ENCODE assay signal across 12 mouse cellular contexts in the genomic region with DNA sequence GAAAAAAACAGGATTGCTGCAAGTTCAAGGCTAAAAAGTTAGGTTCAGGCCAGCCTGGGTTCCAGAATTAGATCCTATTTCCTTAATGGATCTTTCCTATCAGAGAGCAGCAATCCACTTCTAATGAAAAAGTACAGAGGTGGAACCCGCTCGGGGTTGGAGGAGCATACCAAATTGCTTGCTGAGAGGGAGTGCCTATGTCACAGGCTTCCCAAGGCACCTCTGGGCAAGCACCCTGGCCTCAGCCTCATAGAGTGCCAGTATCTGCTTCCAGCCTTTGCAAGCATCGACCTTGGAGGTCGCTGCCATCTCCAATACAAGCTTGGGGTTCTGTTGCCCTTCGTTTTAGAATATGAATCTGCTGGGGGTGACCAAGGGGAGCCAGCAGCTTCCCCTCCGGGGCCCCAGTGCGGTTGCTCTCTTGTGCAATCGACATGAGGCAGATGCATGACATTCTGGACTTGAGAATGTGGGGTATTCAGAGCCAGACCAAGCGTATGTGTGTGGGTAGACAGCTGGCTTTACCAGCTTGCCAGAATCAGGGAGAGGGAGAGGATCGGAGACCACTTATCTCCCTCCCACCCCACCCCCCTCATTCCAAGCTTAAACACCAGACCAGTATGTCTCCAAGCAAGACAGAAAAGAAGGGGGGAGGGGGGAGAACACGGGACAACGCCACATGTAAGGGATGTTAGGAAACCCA. TPM values are rescaled to one million over a fixed set of nuclear protein-coding genes. Genes with fewer than 3 reads are reported as not detected.
A peak's percentile ranks its signal among the peaks of the same experiment; 100 is the strongest.
DNase-seq lines count a peak whose midpoint lies in the region; ATAC-seq and TF ChIP-seq lines count a peak whose summit lies in the region.
"Had no signal": no experiment of that assay in that cellular context is flagged by ENCODE, and none has a peak within 500 bp of the region (broad histone marks: within the 10 kb centered on the region; RNA-seq: fewer than 3 reads in every experiment).

No protein-coding gene starts in this region.

- H3K4me3 ChIP-seq in limb, embryonic 13.5 days = no peak overlapping the region
- H3K4me3 ChIP-seq in limb, embryonic 10.5 days = no peak overlapping the region
- H3K4me3 ChIP-seq in bone marrow, adult 2 months (replicated peaks; ENCODE audit: control insufficient read depth, low read depth, low read length) = no peak overlapping the region
- H3K4me3 ChIP-seq in heart, embryonic 10.5 days = 0 out of 2 replicates have a peak overlapping the region, but pooled peaks have one; percentile 2
- no peak overlapping the region for H3K4me3 ChIP-seq in liver, postnatal 0 days (ENCODE audit: low read depth, low read length)
- H3K4me3 ChIP-seq in left cerebral cortex, adult 2 months = no peak overlapping the region
- H3K4me3 ChIP-seq: hindbrain, embryonic 15.5 days; midbrain, embryonic 12.5 days had no signal

- no peaks in the 10 kb centered on the region for H3K4me1 ChIP-seq in limb, embryonic 13.5 days
- no peaks in the 10 kb centered on the region for H3K4me1 ChIP-seq in limb, embryonic 10.5 days
- H3K4me1 ChIP-seq in bone marrow, adult 2 months (ENCODE audit: control insufficient read depth, insufficient read depth, low read length) = no peaks in the 10 kb centered on the region; the same call in 1 of the 2 replicates
- H3K4me1 ChIP-seq in heart, embryonic 10.5 days = peaks cover 8% of the 10 kb centered on the region
- H3K4me1 ChIP-seq in liver, postnatal 0 days (ENCODE audit: insufficient read depth) = no peaks in the 10 kb centered on the region; the same call in 1 of the 2 replicates
- H3K4me1 ChIP-seq: hindbrain, embryonic 15.5 days; midbrain, embryonic 12.5 days had no signal

- intact Hi-C loops in left cerebral cortex, adult 2 months (cut with DNase I) = no loop called here

- no peak overlapping the region for H3K9ac ChIP-seq in limb, embryonic 13.5 days
- no peak overlapping the region for H3K9ac ChIP-seq in liver, postnatal 0 days (replicated peaks)
- H3K9ac ChIP-seq: hindbrain, embryonic 15.5 days; midbrain, embryonic 12.5 days had no signal

- no peak overlapping the region for H3K27ac ChIP-seq in limb, embryonic 13.5 days
- no peak overlapping the region for H3K27ac ChIP-seq in limb, embryonic 10.5 days
- H3K27ac ChIP-seq in bone marrow, adult 2 months (ENCODE audit: control insufficient read depth, insufficient read depth, low read depth, low read length, poor library complexity) = peak overlapping the region; percentile 38; the same call in 1 of the 2 replicates
- peak overlapping the region; percentile 42; the same call in 1 of the 2 replicates for H3K27ac ChIP-seq in heart, embryonic 10.5 days
- H3K27ac ChIP-seq in liver, postnatal 0 days (ENCODE audit: low read depth) = no peak overlapping the region
- no peak overlapping the region for H3K27ac ChIP-seq in left cerebral cortex, adult 2 months
- H3K27ac ChIP-seq: hindbrain, embryonic 15.5 days; midbrain, embryonic 12.5 days had no signal

- H3K27me3 ChIP-seq in limb, embryonic 13.5 days = no peaks in the 10 kb centered on the region
- H3K27me3 ChIP-seq in limb, embryonic 10.5 days (ENCODE audit: low read depth, poor library complexity, severe bottlenecking) = no peaks in the 10 kb centered on the region
- H3K27me3 ChIP-seq in heart, embryonic 10.5 days (ENCODE audit: insufficient read depth, poor library complexity, severe bottlenecking) = no peaks in the 10 kb centered on the region
- no peaks in the 10 kb centered on the region for H3K27me3 ChIP-seq in liver, postnatal 0 days (ENCODE audit: insufficient read depth, low read length)
- H3K27me3 ChIP-seq: hindbrain, embryonic 15.5 days; midbrain, embryonic 12.5 days had no signal

- no peaks in the 10 kb centered on the region for H3K9me3 ChIP-seq in limb, embryonic 13.5 days
- H3K9me3 ChIP-seq in limb, embryonic 10.5 days (replicated peaks) = no peaks in the 10 kb centered on the region
- H3K9me3 ChIP-seq in heart, embryonic 10.5 days = no peaks in the 10 kb centered on the region
- no peaks in the 10 kb centered on the region for H3K9me3 ChIP-seq in liver, postnatal 0 days (ENCODE audit: low read length)
- H3K9me3 ChIP-seq: hindbrain, embryonic 15.5 days; midbrain, embryonic 12.5 days had no signal

- no peak for TF ChIP-seq CTCF in bone marrow, adult 2 months (IDR thresholded peaks at IDR 0.05; ENCODE audit: control insufficient read depth, insufficient read depth, low read length)
- no peak for TF ChIP-seq CTCF in liver, postnatal 0 days (IDR thresholded peaks at IDR 0.05; ENCODE audit: low read depth)
- TF ChIP-seq CTCF in left cerebral cortex, adult 2 months (IDR thresholded peaks at IDR 0.05) = no peak

- DNase-seq in limb, embryonic 10.5 days (ENCODE audit: low spot score) = no peak
- no peak for DNase-seq in heart, embryonic 10.5 days (ENCODE audit: low spot score)
- DNase-seq in liver, postnatal 0 days = peak; percentile 40
- DNase-seq in right cerebral cortex, postnatal 4 days = no peak
- DNase-seq in gastrocnemius, postnatal 25 days = no peak
- DNase-seq in left cerebral cortex, adult 2 months (ENCODE audit: extremely low spot score in 1 of 2, low spot score in 2 of 2) = no peak
- DNase-seq: right cerebral cortex, adult 18-20 months; thymus, postnatal 36 days had no signal

- H3K36me3 ChIP-seq in limb, embryonic 13.5 days = no peaks in the 10 kb centered on the region
- no peaks in the 10 kb centered on the region for H3K36me3 ChIP-seq in limb, embryonic 10.5 days
- H3K36me3 ChIP-seq in heart, embryonic 10.5 days = no peaks in the 10 kb centered on the region
- no peaks in the 10 kb centered on the region for H3K36me3 ChIP-seq in liver, postnatal 0 days (replicated peaks; ENCODE audit: insufficient read depth, low read length)
- H3K36me3 ChIP-seq: hindbrain, embryonic 15.5 days; midbrain, embryonic 12.5 days had no signal

- peak; percentile 51; the same call in 1 of the 2 replicates for ATAC-seq in limb, embryonic 13.5 days (ENCODE audit: low FRiP score, low read depth)
- ATAC-seq in liver, postnatal 0 days = peak; percentile 43; the same call in 1 of the 2 replicates

- TF ChIP-seq EP300 in liver, postnatal 0 days (IDR thresholded peaks at IDR 0.05; ENCODE audit: low read depth) = no peak

- no peak overlapping the region for H3K4me2 ChIP-seq in limb, embryonic 13.5 days (replicated peaks)
- H3K4me2 ChIP-seq in liver, postnatal 0 days (ENCODE audit: low read depth, low read length) = peak overlapping the region; percentile 13; the same call in 1 of the 2 replicates
- H3K4me2 ChIP-seq: hindbrain, embryonic 15.5 days; midbrain, embryonic 12.5 days had no signal

- 73% methylated on average over 12 of the region's 12 CpGs for WGBS in limb, embryonic 13.5 days
- 82% methylated on average over 12 of the region's 12 CpGs for WGBS in limb, embryonic 10.5 days
- WGBS in bone marrow, adult 2 months = 36% methylated on average over 12 of the region's 12 CpGs
- WGBS in heart, embryonic 10.5 days = 45% methylated on average over 12 of the region's 12 CpGs
- WGBS in liver, postnatal 0 days (ENCODE audit: insufficient replicate concordance) = 45% methylated on average over 12 of the region's 12 CpGs

- TF ChIP-seq POLR2A in bone marrow, adult 2 months (IDR thresholded peaks at IDR 0.05; ENCODE audit: borderline replicate concordance, control insufficient read depth, low read depth, low read length) = no peak

RNA-seq across cellular contexts. Expression of gene Dram1, which starts 58.0 kb away (rescaled TPM):
- 0.83 and 1.0 TPM in 2 replicates for polyA plus RNA-seq in limb, embryonic 13.5 days (2015; fragmentation: Nextera tagmentation; extraction: Ambion mirVana)
- 0.21 and 0.26 TPM in 2 replicates for polyA plus RNA-seq in limb, embryonic 10.5 days (2016; fragmentation: Nextera tagmentation; extraction: Ambion mirVana)
- 4.0 and 8.4 TPM in 2 replicates for polyA plus RNA-seq in bone marrow, adult 2 months (2011; ENCODE audit: insufficient read depth, insufficient read length, low replicate concordance, missing spikeins)
- 0.83 and 0.86 TPM in 2 replicates for polyA plus RNA-seq in heart, embryonic 10.5 days (2016; fragmentation: Nextera tagmentation; extraction: Ambion mirVana)
- 2.9 and 3.1 TPM in 2 replicates for polyA plus RNA-seq in liver, postnatal 0 days (2015; fragmentation: Nextera tagmentation; extraction: Ambion mirVana)
- total RNA-seq in gastrocnemius, postnatal 25 days (2021) = 1 to 10 TPM; 1.2 to 5.5 TPM
- total RNA-seq in left cerebral cortex, adult 2 months (2021) = 1 to 10 TPM; 1.1 to 1.2 TPM

RNA-seq across cellular contexts. Expression of gene Gnptab, which starts 58.1 kb away (rescaled TPM):
- 8.2 and 8.7 TPM in 2 replicates for polyA plus RNA-seq in limb, embryonic 13.5 days (2015; fragmentation: Nextera tagmentation; extraction: Ambion mirVana)
- polyA plus RNA-seq in limb, embryonic 10.5 days (2016; fragmentation: Nextera tagmentation; extraction: Ambion mirVana) = 7.1 and 8.6 TPM in 2 replicates
- polyA plus RNA-seq in bone marrow, adult 2 months (2011; ENCODE audit: insufficient read depth, insufficient read length, low replicate concordance, missing spikeins) = 6.1 and 12.9 TPM in 2 replicates
- polyA plus RNA-seq in heart, embryonic 10.5 days (2016; fragmentation: Nextera tagmentation; extraction: Ambion mirVana) = 8.2 and 8.8 TPM in 2 replicates
- 1.5 and 1.8 TPM in 2 replicates for polyA plus RNA-seq in liver, postnatal 0 days (2015; fragmentation: Nextera tagmentation; extraction: Ambion mirVana)
- total RNA-seq in gastrocnemius, postnatal 25 days (2021) = 10 to 100 TPM; 15.4 to 15.8 TPM
- total RNA-seq in left cerebral cortex, adult 2 months (2021) = 10 to 100 TPM; 66.9 to 73.3 TPM

Comparison
In these comparisons a context has a peak if more than half of its experiments do, and no peak if none do; other contexts are left out.
1. H3K27ac ChIP-seq: peak in bone marrow, adult 2 months (single experiment) and heart, embryonic 10.5 days (single experiment); none in limb, embryonic 13.5 days (single experiment), limb, embryonic 10.5 days (single experiment), liver, postnatal 0 days (single experiment) and left cerebral cortex, adult 2 months (single experiment).